Mouse (Mus musculus): ENCODE measurements around the gene Hnrnph3.
"Not testable (repeated sequence)": the region's sequence is repeated elsewhere in the genome, so short reads cannot be mapped to it uniquely, and the experiment has no call there.

Hnrnph3 gene

GRCm38 (mm10) chr10:63023749-63024579, at the start of gene Hnrnph3, which contains the start of gene Pbld2:
Gene Hnrnph3, minus strand, starts transcription at chr10:63024217.
Gene Pbld2, plus strand, starts transcription at chr10:63024315.
- DNase-seq (ENCODE audit: low read depth, low spot score), result peak; percentile 99

- DNase-seq (ENCODE audit: low read depth, low spot score), result peak; percentile 83
Observed at GRCm38 (mm10) chr10:63065988-63066387, 42.0 kb upstream of the Hnrnph3 start.

GRCm38 (mm10) chr10:63065561-63065960, 41.5 kb upstream of the Hnrnph3 start:
- no peak for DNase-seq (ENCODE audit: low read depth, low spot score)

GRCm38 (mm10) chr10:63064516-63064915, 40.5 kb upstream of the Hnrnph3 start:
- DNase-seq (ENCODE audit: low read depth, low spot score), result no peak

GRCm38 (mm10) chr10:63063365-63063764, 39.3 kb upstream of the Hnrnph3 start:
- no peak for DNase-seq (ENCODE audit: low read depth, low spot score)

GRCm38 (mm10) chr10:63062696-63063095, 38.7 kb upstream of the Hnrnph3 start:
- DNase-seq (ENCODE audit: low read depth, low spot score), result no peak

- no peak for DNase-seq (ENCODE audit: low read depth, low spot score)
Observed at GRCm38 (mm10) chr10:63061266-63061665, 37.2 kb upstream of the Hnrnph3 start.

GRCm38 (mm10) chr10:63060406-63060805, 36.4 kb upstream of the Hnrnph3 start:
- no peak for DNase-seq (ENCODE audit: low read depth, low spot score)

- no peak for DNase-seq (ENCODE audit: low read depth, low spot score)
Observed at GRCm38 (mm10) chr10:63059862-63060261, 35.8 kb upstream of the Hnrnph3 start, which contains the start of gene Pbld1. Gene Pbld1, plus strand, starts transcription at chr10:63060162.

GRCm38 (mm10) chr10:63056966-63057750, 33.1 kb upstream of the Hnrnph3 start:
- DNase-seq (ENCODE audit: low read depth, low spot score), result no peak

GRCm38 (mm10) chr10:63054586-63054985, 30.6 kb upstream of the Hnrnph3 start:
- peak; percentile 41 for DNase-seq (ENCODE audit: low read depth, low spot score)

- not testable (repeated sequence) for DNase-seq (ENCODE audit: low read depth, low spot score)
Observed at GRCm38 (mm10) chr10:63054071-63054470, 30.1 kb upstream of the Hnrnph3 start.

- DNase-seq (ENCODE audit: low read depth, low spot score), result no peak
Observed at GRCm38 (mm10) chr10:63053007-63053406, 29.0 kb upstream of the Hnrnph3 start.

GRCm38 (mm10) chr10:63052011-63052410, 28.0 kb upstream of the Hnrnph3 start:
- no peak for DNase-seq (ENCODE audit: low read depth, low spot score)

- no peak for DNase-seq (ENCODE audit: low read depth, low spot score)
Observed at GRCm38 (mm10) chr10:63051267-63051666, 27.2 kb upstream of the Hnrnph3 start.

- no peak for DNase-seq (ENCODE audit: low read depth, low spot score)
Observed at GRCm38 (mm10) chr10:63049106-63049505, 25.1 kb upstream of the Hnrnph3 start.

GRCm38 (mm10) chr10:63047751-63048150, 23.7 kb upstream of the Hnrnph3 start:
- DNase-seq (ENCODE audit: low read depth, low spot score), result no peak

- DNase-seq (ENCODE audit: low read depth, low spot score), result no peak
Observed at GRCm38 (mm10) chr10:63043154-63043553, 19.1 kb upstream of the Hnrnph3 start.

GRCm38 (mm10) chr10:63039867-63040628, 16.0 kb upstream of the Hnrnph3 start:
- no peak for DNase-seq (ENCODE audit: low read depth, low spot score)

- no peak for DNase-seq (ENCODE audit: low read depth, low spot score)
Observed at GRCm38 (mm10) chr10:63038571-63039320, 14.7 kb upstream of the Hnrnph3 start.

GRCm38 (mm10) chr10:63032956-63033355, 8.9 kb upstream of the Hnrnph3 start:
- DNase-seq (ENCODE audit: low read depth, low spot score), result no peak
